Mouse (Mus musculus) splenic B cell, adult 2 months (primary cell): ENCODE results near the gene Fgf15.
"Not testable (repeated sequence)": the region's sequence is repeated elsewhere in the genome, so short reads cannot be mapped to it uniquely, and the experiment has no call there.

Experiments
- DNase-seq: peaks from one replicate; pipeline ENCODE4 v3.0.0-alpha.2; 2011; ENCODE audit warnings: low read depth, low spot score
- H3K27me3 ChIP-seq: 2 replicates; pipeline ENCODE4 v1.6.1; 2012; ENCODE audit warnings: mild to moderate bottlenecking, low read length, moderate library complexity, mixed read lengths; ENCODE audit not compliant: control insufficient read depth, poor library complexity, insufficient read depth, severe bottlenecking
- H3K36me3 ChIP-seq: 2 replicates; pipeline ENCODE4 v1.6.1; 2012; ENCODE audit warnings: mild to moderate bottlenecking, low read length, moderate library complexity, mixed read lengths; ENCODE audit not compliant: control insufficient read depth, poor library complexity, insufficient read depth, severe bottlenecking

The Fgf15 gene

GRCm38 (mm10) chr7:144872420-144872819 lies 23.9 kb upstream of the Fgf15 start:
- DNase-seq: no peak
- H3K36me3 ChIP-seq: no peaks in the 10 kb centered on the region
- no peaks in the 10 kb centered on the region for H3K27me3 ChIP-seq

DNA sequence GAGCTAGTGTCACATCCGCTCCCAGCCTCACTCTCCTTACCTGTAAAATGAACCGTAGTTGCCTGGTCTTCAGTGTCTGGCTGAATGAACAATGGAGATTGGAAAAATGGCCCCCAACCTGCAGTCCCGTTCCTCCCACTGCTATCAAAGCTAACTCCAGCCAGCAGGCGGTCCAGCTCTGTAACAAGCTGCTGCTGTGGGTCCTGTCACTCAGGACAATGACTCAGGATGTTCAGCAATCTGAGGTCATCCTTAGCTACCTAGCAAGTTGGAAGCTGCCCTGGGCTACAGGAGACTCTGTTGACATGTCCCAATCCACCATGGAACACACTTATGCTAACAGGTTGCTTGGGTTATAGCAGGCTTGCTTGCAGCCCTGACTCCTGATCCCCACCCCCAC lies 23.2 kb upstream of the Fgf15 start:
- DNase-seq: no peak
- Histone ChIP-seq H3K36me3 (no peaks in the 10 kb centered on the region), H3K27me3 (no peaks in the 10 kb centered on the region)

- H3K36me3 ChIP-seq: no peaks in the 10 kb centered on the region
- DNase-seq: no peak
- H3K27me3 ChIP-seq: no peaks in the 10 kb centered on the region
These were observed 22.1 kb upstream of the Fgf15 start for GRCm38 (mm10) chr7:144874226-144874625.

DNA sequence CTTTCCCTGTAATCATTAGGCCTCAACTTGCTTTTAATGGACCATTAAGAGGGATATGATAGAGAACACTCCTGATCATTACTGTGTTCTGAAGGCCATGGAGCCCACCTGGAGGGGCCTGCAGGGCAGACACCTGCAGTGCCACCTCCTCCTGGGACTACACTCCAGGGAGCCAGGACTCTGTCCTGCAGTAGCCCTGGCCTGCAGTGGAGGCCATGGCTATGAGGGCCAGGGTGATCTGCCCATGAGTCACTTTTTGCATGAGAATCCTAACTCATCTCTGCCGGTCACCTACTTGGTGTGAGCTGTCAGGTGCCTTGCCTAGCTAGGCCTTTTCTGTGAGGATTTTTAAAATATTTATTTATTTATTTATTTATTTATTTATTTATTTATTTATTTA lies 17.9 kb upstream of the Fgf15 start:
- no peak for DNase-seq
- Histone ChIP-seq H3K36me3 (no peaks in the 10 kb centered on the region), H3K27me3 (no peaks in the 10 kb centered on the region)

GRCm38 (mm10) chr7:144883106-144883505 lies 13.2 kb upstream of the Fgf15 start:
- DNase-seq: no peak
- Histone ChIP-seq H3K27me3 (no peaks in the 10 kb centered on the region), H3K36me3 (no peaks in the 10 kb centered on the region)

- Histone ChIP-seq H3K36me3 (no peaks in the 10 kb centered on the region), H3K27me3 (no peaks in the 10 kb centered on the region)
- DNase-seq: no peak
These were observed 8.7 kb upstream of the Fgf15 start for GRCm38 (mm10) chr7:144887672-144888071.

GRCm38 (mm10) chr7:144888564-144889299 lies 7.6 kb upstream of the Fgf15 start:
- no peak for DNase-seq
- Histone ChIP-seq H3K27me3 (no peaks in the 10 kb centered on the region), H3K36me3 (no peaks in the 10 kb centered on the region)

GRCm38 (mm10) chr7:144890661-144891060 lies 5.7 kb upstream of the Fgf15 start:
- H3K27me3 ChIP-seq, H3K36me3 ChIP-seq, DNase-seq: not testable (repeated sequence)

GRCm38 (mm10) chr7:144891863-144892262 lies 4.5 kb upstream of the Fgf15 start:
- H3K27me3 ChIP-seq: 0 out of 2 replicates have a peak, but pooled peaks cover 3% of the 10 kb centered on the region
- H3K36me3 ChIP-seq: no peaks in the 10 kb centered on the region
- no peak for DNase-seq

GRCm38 (mm10) chr7:144892322-144892721 lies 4.0 kb upstream of the Fgf15 start:
- no peak for DNase-seq
- 0 out of 2 replicates have a peak, but pooled peaks cover 3% of the 10 kb centered on the region for H3K27me3 ChIP-seq
- no peaks in the 10 kb centered on the region for H3K36me3 ChIP-seq

- DNase-seq: peak; percentile 24
- Histone ChIP-seq H3K27me3 (0 out of 2 replicates have a peak, but pooled peaks cover 3% of the 10 kb centered on the region), H3K36me3 (no peaks in the 10 kb centered on the region)
These were observed 2.1 kb upstream of the Fgf15 start for GRCm38 (mm10) chr7:144894191-144894590.

DNA sequence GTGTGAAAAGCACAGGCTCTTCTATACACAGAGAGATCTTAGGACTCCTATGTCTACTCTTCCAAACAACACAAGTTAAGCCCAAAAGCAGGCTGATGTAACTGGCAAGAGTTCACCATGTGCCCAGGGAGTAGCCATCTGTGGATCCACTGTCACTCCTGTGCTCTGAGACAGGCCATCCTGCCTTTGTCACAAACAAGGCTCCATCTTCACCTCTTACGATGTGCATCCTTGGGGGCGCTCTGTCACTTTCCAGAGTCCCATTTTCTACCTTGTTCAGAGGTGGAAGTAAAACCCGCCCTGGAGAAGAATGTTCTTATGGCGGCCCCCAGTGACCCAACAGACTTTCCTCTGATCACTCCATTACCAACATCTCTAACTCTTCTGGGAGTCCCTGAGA lies 1.6 kb upstream of the Fgf15 start:
- H3K36me3 ChIP-seq: no peaks in the 10 kb centered on the region
- no peak for DNase-seq
- H3K27me3 ChIP-seq: 0 out of 2 replicates have a peak, but pooled peaks cover 3% of the 10 kb centered on the region

DNA sequence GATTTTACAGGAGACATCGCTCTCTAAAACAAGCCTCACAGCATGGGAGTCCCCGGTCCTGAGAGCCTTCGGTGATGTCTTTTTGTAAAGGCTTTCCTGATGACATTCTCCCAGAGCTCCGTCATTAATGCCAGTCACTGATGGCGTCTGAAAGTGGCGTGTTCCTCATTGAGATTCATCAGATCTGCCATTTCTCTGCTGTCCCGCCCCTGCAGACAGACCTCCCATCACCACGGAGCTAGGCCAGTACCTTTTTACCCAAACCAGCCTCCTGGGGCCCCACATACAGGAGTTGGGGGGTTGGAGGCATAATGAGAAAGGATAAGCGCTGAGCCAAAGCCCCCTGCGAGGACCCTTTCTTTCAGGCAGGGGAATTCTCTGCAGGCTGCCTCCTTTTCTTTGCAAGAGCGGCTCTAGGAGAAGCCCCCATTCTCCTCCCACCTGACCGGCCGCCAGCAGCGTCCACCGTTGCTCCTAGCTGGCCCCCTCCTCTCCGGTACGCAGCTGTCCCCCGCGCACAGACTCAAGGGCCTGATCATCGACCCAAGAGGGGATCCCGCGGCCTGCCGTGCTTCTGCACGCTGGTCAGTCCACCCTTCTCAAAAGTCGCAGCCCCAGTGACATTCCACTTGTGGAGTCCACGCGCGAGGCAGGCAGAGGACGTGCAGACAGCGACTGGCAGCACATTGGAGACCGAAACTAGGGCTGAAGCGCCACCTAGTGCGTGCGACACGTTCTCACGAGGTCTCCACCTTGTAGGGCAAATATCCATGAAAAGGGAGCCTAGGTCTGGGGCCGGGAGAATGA lies 823 bp upstream of the Fgf15 start:
- DNase-seq: peak; percentile 66
- no peaks in the 10 kb centered on the region for H3K36me3 ChIP-seq
- 0 out of 2 replicates have a peak, but pooled peaks cover 3% of the 10 kb centered on the region for H3K27me3 ChIP-seq

DNA sequence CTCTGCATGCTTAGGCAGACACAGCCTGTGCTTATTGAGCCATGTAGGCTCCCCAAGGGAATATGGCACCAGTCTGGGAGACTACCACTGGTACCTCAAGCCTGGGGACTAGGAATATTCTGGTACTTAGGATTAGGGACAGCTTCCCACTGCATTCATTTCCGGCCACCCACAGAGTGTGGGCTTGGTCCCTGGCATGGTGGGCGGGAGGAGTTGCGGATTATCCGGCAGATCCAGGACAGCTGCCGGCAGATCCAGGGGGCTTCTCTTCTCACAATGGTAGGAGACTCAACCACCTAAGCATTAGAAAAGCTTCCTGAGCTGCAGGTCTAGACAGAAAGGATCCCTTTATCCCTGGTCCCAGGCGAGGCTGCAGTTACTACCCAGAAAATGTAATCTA lies 2.2 kb downstream of the Fgf15 start:
- H3K36me3 ChIP-seq: no peaks in the 10 kb centered on the region
- 0 out of 2 replicates have a peak, but pooled peaks cover 3% of the 10 kb centered on the region for H3K27me3 ChIP-seq
- no peak for DNase-seq

DNA sequence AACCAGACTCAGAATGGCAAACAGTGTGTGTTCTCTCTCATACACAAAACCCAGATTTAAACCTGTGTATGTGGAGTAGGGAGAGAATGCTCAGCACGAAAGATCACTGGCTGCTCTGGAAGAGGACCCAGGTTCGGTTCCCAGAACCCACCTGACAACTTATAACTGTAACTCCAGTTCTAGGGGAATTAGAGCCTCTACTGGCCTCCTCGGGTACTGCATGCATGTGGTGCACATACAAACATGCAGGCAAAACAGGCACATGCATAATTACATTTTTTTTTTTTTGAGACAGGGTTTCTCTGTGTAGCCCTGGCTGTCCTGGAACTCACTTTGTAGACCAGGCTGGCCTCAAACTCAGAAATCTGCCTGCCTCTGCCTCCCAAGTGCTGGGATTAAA lies 9.2 kb downstream of the Fgf15 start:
- peak; percentile 31 for DNase-seq
- H3K36me3 ChIP-seq, H3K27me3 ChIP-seq: not testable (repeated sequence)
